Mouse (Mus musculus): ENCODE data around the gene B4galnt4. TPM values are rescaled to one million over a fixed set of nuclear protein-coding genes. Genes with fewer than 3 reads are reported as not detected.

B4galnt4 gene
- polyA plus RNA-seq, 1 experiment = not detected

GRCm38 (mm10) chr7:141103161-141103560, 42.3 kb downstream of the B4galnt4 start:
- no peak overlapping the region for H3K27ac ChIP-seq (ENCODE audit: insufficient read depth, low read depth, low read length)
- TF ChIP-seq POLR2A (IDR thresholded peaks at IDR 0.05; ENCODE audit: borderline replicate concordance, low read depth, low read length) (no peak), CTCF (IDR thresholded peaks at IDR 0.05; ENCODE audit: low read depth, low read length) (no peak)
- H3K4me1 ChIP-seq (ENCODE audit: control insufficient read depth, insufficient read depth, low read length) = peaks cover 2% of the 10 kb centered on the region; the same call in 1 of the 2 replicates
- H3K4me3 ChIP-seq (ENCODE audit: insufficient read depth, low read length) = no peak overlapping the region

GRCm38 (mm10) chr7:141115874-141116273, 55.0 kb downstream of the B4galnt4 start:
- TF ChIP-seq POLR2A (IDR thresholded peaks at IDR 0.05; ENCODE audit: borderline replicate concordance, low read depth, low read length) = no peak
- no peak for TF ChIP-seq CTCF (IDR thresholded peaks at IDR 0.05; ENCODE audit: low read depth, low read length)
- Histone ChIP-seq H3K4me1 (ENCODE audit: control insufficient read depth, insufficient read depth, low read length) (no peaks in the 10 kb centered on the region), H3K4me3 (ENCODE audit: insufficient read depth, low read length) (no peak overlapping the region), H3K27ac (ENCODE audit: insufficient read depth, low read depth, low read length) (no peak overlapping the region)

GRCm38 (mm10) chr7:141117636-141118035, 56.7 kb downstream of the B4galnt4 start, which contains the start of gene Ano9:
Gene Ano9, minus strand, starts transcription at chr7:141117806.
- Histone ChIP-seq H3K4me1 (ENCODE audit: control insufficient read depth, insufficient read depth, low read length) (peaks cover 10% of the 10 kb centered on the region), H3K4me3 (ENCODE audit: insufficient read depth, low read length) (no peak within 1 kb of the TSS), H3K27ac (ENCODE audit: insufficient read depth, low read depth, low read length) (no peak within 1 kb of the TSS)
- no peak for TF ChIP-seq POLR2A (IDR thresholded peaks at IDR 0.05; ENCODE audit: borderline replicate concordance, low read depth, low read length)
- TF ChIP-seq CTCF (IDR thresholded peaks at IDR 0.05; ENCODE audit: low read depth, low read length) = no peak

GRCm38 (mm10) chr7:141119487-141119886, 58.6 kb downstream of the B4galnt4 start:
- Histone ChIP-seq H3K27ac (ENCODE audit: insufficient read depth, low read depth, low read length) (no peak overlapping the region), H3K4me3 (ENCODE audit: insufficient read depth, low read length) (no peak overlapping the region), H3K4me1 (ENCODE audit: control insufficient read depth, insufficient read depth, low read length) (peaks cover 16% of the 10 kb centered on the region)
- TF ChIP-seq CTCF (IDR thresholded peaks at IDR 0.05; ENCODE audit: low read depth, low read length) (no peak), POLR2A (IDR thresholded peaks at IDR 0.05; ENCODE audit: borderline replicate concordance, low read depth, low read length) (no peak)

GRCm38 (mm10) chr7:141120605-141121004, 59.7 kb downstream of the B4galnt4 start:
- no peak for TF ChIP-seq CTCF (IDR thresholded peaks at IDR 0.05; ENCODE audit: low read depth, low read length)
- Histone ChIP-seq H3K4me1 (ENCODE audit: control insufficient read depth, insufficient read depth, low read length) (peaks cover 16% of the 10 kb centered on the region), H3K27ac (ENCODE audit: insufficient read depth, low read depth, low read length) (no peak overlapping the region)

GRCm38 (mm10) chr7:141121051-141121531, 60.2 kb downstream of the B4galnt4 start:
- no peak for TF ChIP-seq CTCF (IDR thresholded peaks at IDR 0.05; ENCODE audit: low read depth, low read length)
- no peak for TF ChIP-seq POLR2A (IDR thresholded peaks at IDR 0.05; ENCODE audit: borderline replicate concordance, low read depth, low read length)
- Histone ChIP-seq H3K4me1 (ENCODE audit: control insufficient read depth, insufficient read depth, low read length) (peaks cover 16% of the 10 kb centered on the region), H3K4me3 (ENCODE audit: insufficient read depth, low read length) (no peak overlapping the region), H3K27ac (ENCODE audit: insufficient read depth, low read depth, low read length) (no peak overlapping the region)

More at GRCm38 (mm10) chr7:141120605-141121004, 59.7 kb downstream of the B4galnt4 start:
- no peak overlapping the region for H3K4me3 ChIP-seq (ENCODE audit: insufficient read depth, low read length)

Other genes with a start within 250 kb of the B4galnt4 start
- gene Zfp941, start 238.9 kb upstream of the B4galnt4 start, polyA plus RNA-seq (2012; ENCODE audit: insufficient read depth, insufficient read length, missing spikeins) = 0.19 and 0.20 TPM in 2 replicates
- not detected in 2 replicates for gene Urah, start 226.1 kb upstream of the B4galnt4 start, polyA plus RNA-seq (2012; ENCODE audit: insufficient read depth, insufficient read length, missing spikeins)
- not detected in 2 replicates for gene Scgb1c1, start 215.6 kb upstream of the B4galnt4 start, polyA plus RNA-seq (2012; ENCODE audit: insufficient read depth, insufficient read length, missing spikeins)
- not detected in 2 replicates for gene Odf3, start 213.3 kb upstream of the B4galnt4 start, polyA plus RNA-seq (2012; ENCODE audit: insufficient read depth, insufficient read length, missing spikeins)
- not detected in 2 replicates for gene Gm45785, start 204.8 kb upstream of the B4galnt4 start, polyA plus RNA-seq (2012; ENCODE audit: insufficient read depth, insufficient read length, missing spikeins)
- 58.2 and 61.2 TPM in 2 replicates for gene Ric8a, start 204.1 kb upstream of the B4galnt4 start, polyA plus RNA-seq (2012; ENCODE audit: insufficient read depth, insufficient read length, missing spikeins)
- gene Bet1l, start 203.5 kb upstream of the B4galnt4 start, polyA plus RNA-seq (2012; ENCODE audit: insufficient read depth, insufficient read length, missing spikeins) = 21.1 and 29.7 TPM in 2 replicates
- 120 and 121 TPM in 2 replicates for gene Psmd13, start 179.1 kb upstream of the B4galnt4 start, polyA plus RNA-seq (2012; ENCODE audit: insufficient read depth, insufficient read length, missing spikeins)
- gene Sirt3, start 178.8 kb upstream of the B4galnt4 start, polyA plus RNA-seq (2012; ENCODE audit: insufficient read depth, insufficient read length, missing spikeins) = 16.2 and 20.1 TPM in 2 replicates
- 2.2 TPM in 1 of 2 replicates, not detected in the other for gene Cox8b, start 160.7 kb upstream of the B4galnt4 start, polyA plus RNA-seq (2012; ENCODE audit: insufficient read depth, insufficient read length, missing spikeins)
- gene Nlrp6, start 140.2 kb upstream of the B4galnt4 start, polyA plus RNA-seq (2012; ENCODE audit: insufficient read depth, insufficient read length, missing spikeins) = not detected in 2 replicates
- gene Pgghg, start 119.7 kb upstream of the B4galnt4 start, polyA plus RNA-seq (2012; ENCODE audit: insufficient read depth, insufficient read length, missing spikeins) = 11.5 and 13.8 TPM in 2 replicates
- gene Ifitm5, start 110.8 kb upstream of the B4galnt4 start, polyA plus RNA-seq (2012; ENCODE audit: insufficient read depth, insufficient read length, missing spikeins) = 1.8 and 1.9 TPM in 2 replicates
- gene Gm45717, start 105.2 kb upstream of the B4galnt4 start, polyA plus RNA-seq (2012; ENCODE audit: insufficient read depth, insufficient read length, missing spikeins) = 1.2 and 8.8 TPM in 2 replicates
- 1,477 and 1,645 TPM in 2 replicates for gene Ifitm2, start 105.1 kb upstream of the B4galnt4 start, polyA plus RNA-seq (2012; ENCODE audit: insufficient read depth, insufficient read length, missing spikeins)
- gene Ifitm1, start 93.9 kb upstream of the B4galnt4 start, polyA plus RNA-seq (2012; ENCODE audit: insufficient read depth, insufficient read length, missing spikeins) = 31.2 and 38.0 TPM in 2 replicates
- 1,636 and 1,773 TPM in 2 replicates for gene Ifitm3, start 50.3 kb upstream of the B4galnt4 start, polyA plus RNA-seq (2012; ENCODE audit: insufficient read depth, insufficient read length, missing spikeins)
- gene Ifitm6, start 43.2 kb upstream of the B4galnt4 start, polyA plus RNA-seq (2012; ENCODE audit: insufficient read depth, insufficient read length, missing spikeins) = 31.9 and 45.4 TPM in 2 replicates
- gene Gm17387, start 32.0 kb upstream of the B4galnt4 start, polyA plus RNA-seq (2012; ENCODE audit: insufficient read depth, insufficient read length, missing spikeins) = not detected in 2 replicates
- not detected in 2 replicates for gene Pkp3, start 17.1 kb downstream of the B4galnt4 start, polyA plus RNA-seq (2012; ENCODE audit: insufficient read depth, insufficient read length, missing spikeins)
- gene Sigirr, start 39.5 kb downstream of the B4galnt4 start, polyA plus RNA-seq (2012; ENCODE audit: insufficient read depth, insufficient read length, missing spikeins) = 1.6 and 3.9 TPM in 2 replicates
- not detected in 2 replicates for gene Ano9, start 56.7 kb downstream of the B4galnt4 start, polyA plus RNA-seq (2012; ENCODE audit: insufficient read depth, insufficient read length, missing spikeins)
- gene Ptdss2, start 61.3 kb downstream of the B4galnt4 start, polyA plus RNA-seq (2012; ENCODE audit: insufficient read depth, insufficient read length, missing spikeins) = 20.7 and 21.5 TPM in 2 replicates
- 131 and 141 TPM in 2 replicates for gene Rnh1, start 111.8 kb downstream of the B4galnt4 start, polyA plus RNA-seq (2012; ENCODE audit: insufficient read depth, insufficient read length, missing spikeins)
- gene Hras, start 132.9 kb downstream of the B4galnt4 start, polyA plus RNA-seq (2012; ENCODE audit: insufficient read depth, insufficient read length, missing spikeins) = 29.7 and 36.1 TPM in 2 replicates
- 3.4 and 4.1 TPM in 2 replicates for gene Lrrc56, start 133.1 kb downstream of the B4galnt4 start, polyA plus RNA-seq (2012; ENCODE audit: insufficient read depth, insufficient read length, missing spikeins)
- gene Lmntd2, start 153.0 kb downstream of the B4galnt4 start, polyA plus RNA-seq (2012; ENCODE audit: insufficient read depth, insufficient read length, missing spikeins) = 0.88 TPM in 1 of 2 replicates, not detected in the other
- gene Rassf7, start 154.8 kb downstream of the B4galnt4 start, polyA plus RNA-seq (2012; ENCODE audit: insufficient read depth, insufficient read length, missing spikeins) = 3.5 and 3.9 TPM in 2 replicates
- 36.2 and 45.2 TPM in 2 replicates for gene Phrf1, start 167.7 kb downstream of the B4galnt4 start, polyA plus RNA-seq (2012; ENCODE audit: insufficient read depth, insufficient read length, missing spikeins)
- gene Irf7, start 205.4 kb downstream of the B4galnt4 start, polyA plus RNA-seq (2012; ENCODE audit: insufficient read depth, insufficient read length, missing spikeins) = 164 and 168 TPM in 2 replicates
- gene Cdhr5, start 215.7 kb downstream of the B4galnt4 start, polyA plus RNA-seq (2012; ENCODE audit: insufficient read depth, insufficient read length, missing spikeins) = not detected in 2 replicates
- gene Sct, start 218.0 kb downstream of the B4galnt4 start, polyA plus RNA-seq (2012; ENCODE audit: insufficient read depth, insufficient read length, missing spikeins) = not detected in 2 replicates
- not detected in 2 replicates for gene Drd4, start 230.9 kb downstream of the B4galnt4 start, polyA plus RNA-seq (2012; ENCODE audit: insufficient read depth, insufficient read length, missing spikeins)